12 mouse cellular contexts compared by ENCODE assay signal in the genomic region with DNA sequence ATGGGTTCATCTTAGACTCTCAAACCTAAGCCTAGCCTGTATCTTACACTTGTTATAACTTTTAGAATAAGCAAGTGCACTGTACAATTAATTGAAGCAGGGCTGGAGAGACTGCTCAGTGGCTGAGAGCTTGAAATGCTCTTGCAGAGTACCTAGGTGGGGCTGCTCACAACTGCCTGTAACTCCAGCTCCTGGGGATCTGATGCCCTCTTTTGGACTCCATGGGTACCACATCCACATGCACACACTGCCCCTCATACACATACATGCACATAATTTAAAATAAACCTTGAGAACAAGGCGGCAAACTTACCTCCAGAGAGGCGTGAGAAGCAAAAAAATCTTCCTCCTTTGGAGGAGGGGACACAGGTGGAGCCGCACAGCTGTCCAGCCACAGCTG. TPM values are rescaled to one million over a fixed set of nuclear protein-coding genes. Genes with fewer than 3 reads are reported as not detected.
DNase-seq lines count a peak whose midpoint lies in the region; ATAC-seq lines count a peak whose summit lies in the region.
"Had no signal": no experiment of that assay in that cellular context is flagged by ENCODE, and none has a peak within 500 bp of the region (broad histone marks: within the 10 kb centered on the region; RNA-seq: fewer than 3 reads in every experiment).

No protein-coding gene starts in this region.

- H3K9ac ChIP-seq in hindbrain, embryonic 11.5 days (ENCODE audit: low read depth, low read length), result no peak overlapping the region
- H3K9ac ChIP-seq in midbrain, embryonic 14.5 days (replicated peaks; ENCODE audit: low read length), result no peak overlapping the region
- no peak overlapping the region for H3K9ac ChIP-seq in midbrain, embryonic 13.5 days (replicated peaks)
- H3K9ac ChIP-seq: limb, embryonic 12.5 days; midbrain, embryonic 15.5 days had no signal

- no peaks in the 10 kb centered on the region for H3K9me3 ChIP-seq in hindbrain, embryonic 11.5 days (ENCODE audit: control insufficient read depth, low read length)
- H3K9me3 ChIP-seq in hindbrain, embryonic 10.5 days, result no peaks in the 10 kb centered on the region
- no peaks in the 10 kb centered on the region for H3K9me3 ChIP-seq in midbrain, embryonic 14.5 days (ENCODE audit: control insufficient read depth, low read length)
- no peaks in the 10 kb centered on the region for H3K9me3 ChIP-seq in midbrain, embryonic 13.5 days
- H3K9me3 ChIP-seq: limb, embryonic 12.5 days; midbrain, embryonic 15.5 days had no signal

- no peaks in the 10 kb centered on the region for H3K36me3 ChIP-seq in hindbrain, embryonic 11.5 days (ENCODE audit: control insufficient read depth, insufficient read depth, low read length)
- peaks cover 88% of the 10 kb centered on the region for H3K36me3 ChIP-seq in hindbrain, embryonic 10.5 days
- H3K36me3 ChIP-seq in midbrain, embryonic 14.5 days (ENCODE audit: control insufficient read depth, insufficient read depth, low read length), result peaks cover 77% of the 10 kb centered on the region
- H3K36me3 ChIP-seq in midbrain, embryonic 13.5 days, result peaks cover 84% of the 10 kb centered on the region

- DNase-seq in hindbrain, embryonic 11.5 days (ENCODE audit: low spot score), result peak; percentile 18
- DNase-seq in hindbrain, embryonic 10.5 days (ENCODE audit: low spot score), result no peak
- peak; percentile 2 for DNase-seq in midbrain, embryonic 14.5 days
- DNase-seq in R1 (ENCODE audit: low read depth, low spot score), result peak; percentile 63
- no peak for DNase-seq in testis, postnatal 10 days (ENCODE audit: low spot score)
- DNase-seq: cerebellum, adult 11-12 months; gastrocnemius, postnatal 25 days had no signal

- no peaks in the 10 kb centered on the region for H3K4me1 ChIP-seq in hindbrain, embryonic 11.5 days (replicated peaks; ENCODE audit: control insufficient read depth, insufficient read depth, low read length)
- peaks cover 27% of the 10 kb centered on the region for H3K4me1 ChIP-seq in hindbrain, embryonic 10.5 days (replicated peaks)
- no peaks in the 10 kb centered on the region for H3K4me1 ChIP-seq in midbrain, embryonic 14.5 days (ENCODE audit: control insufficient read depth, insufficient read depth, low read length)
- H3K4me1 ChIP-seq in midbrain, embryonic 13.5 days (replicated peaks), result no peaks in the 10 kb centered on the region; the same call in 1 of the 2 replicates
- H3K4me1 ChIP-seq: limb, embryonic 12.5 days; midbrain, embryonic 15.5 days had no signal

- no peak overlapping the region for H3K4me2 ChIP-seq in hindbrain, embryonic 11.5 days (replicated peaks; ENCODE audit: low read depth, low read length)
- no peak overlapping the region for H3K4me2 ChIP-seq in midbrain, embryonic 14.5 days (ENCODE audit: low read length)
- no peak overlapping the region for H3K4me2 ChIP-seq in midbrain, embryonic 13.5 days (replicated peaks)
- H3K4me2 ChIP-seq: limb, embryonic 12.5 days; midbrain, embryonic 15.5 days had no signal

- no peak overlapping the region for H3K27ac ChIP-seq in hindbrain, embryonic 11.5 days (ENCODE audit: low read depth, low read length)
- H3K27ac ChIP-seq in hindbrain, embryonic 10.5 days, result no peak overlapping the region
- H3K27ac ChIP-seq in midbrain, embryonic 14.5 days (replicated peaks; ENCODE audit: low read depth, low read length), result no peak overlapping the region
- no peak overlapping the region for H3K27ac ChIP-seq in midbrain, embryonic 13.5 days
- H3K27ac ChIP-seq: limb, embryonic 12.5 days; midbrain, embryonic 15.5 days had no signal

- no peak overlapping the region for H3K4me3 ChIP-seq in hindbrain, embryonic 11.5 days (ENCODE audit: low read depth, low read length)
- no peak overlapping the region for H3K4me3 ChIP-seq in hindbrain, embryonic 10.5 days
- no peak overlapping the region for H3K4me3 ChIP-seq in midbrain, embryonic 14.5 days (replicated peaks; ENCODE audit: low read depth, low read length)
- H3K4me3 ChIP-seq in midbrain, embryonic 13.5 days (replicated peaks), result no peak overlapping the region
- H3K4me3 ChIP-seq: limb, embryonic 12.5 days; midbrain, embryonic 15.5 days had no signal

- no peaks in the 10 kb centered on the region for H3K27me3 ChIP-seq in hindbrain, embryonic 11.5 days (ENCODE audit: control insufficient read depth, insufficient read depth, low read length)
- H3K27me3 ChIP-seq in hindbrain, embryonic 10.5 days (ENCODE audit: insufficient read depth, poor library complexity, severe bottlenecking), result no peaks in the 10 kb centered on the region
- no peaks in the 10 kb centered on the region for H3K27me3 ChIP-seq in midbrain, embryonic 14.5 days (ENCODE audit: control insufficient read depth, insufficient read depth, low read length)
- no peaks in the 10 kb centered on the region for H3K27me3 ChIP-seq in midbrain, embryonic 13.5 days
- H3K27me3 ChIP-seq: limb, embryonic 12.5 days; midbrain, embryonic 15.5 days had no signal

- 83% methylated on average over 3 of the region's 3 CpGs for WGBS in hindbrain, embryonic 11.5 days
- WGBS in hindbrain, embryonic 10.5 days, result 76% methylated on average over 3 of the region's 3 CpGs
- WGBS in midbrain, embryonic 14.5 days, result 72% methylated on average over 3 of the region's 3 CpGs
- WGBS in midbrain, embryonic 13.5 days, result 75% methylated on average over 3 of the region's 3 CpGs

- ATAC-seq in hindbrain, embryonic 11.5 days (ENCODE audit: low FRiP score), result no peak
- ATAC-seq in midbrain, embryonic 14.5 days (ENCODE audit: low FRiP score, low TSS enrichment), result no peak
- no peak for ATAC-seq in midbrain, embryonic 13.5 days
- ATAC-seq in megakaryocyte-erythroid progenitor cell, adult 5-6 weeks (replicated peaks; ENCODE audit: low FRiP score, low TSS enrichment, poor library complexity, severe bottlenecking), result 0 out of 2 replicates have a peak, but pooled peaks have one; percentile 42
- no peak for ATAC-seq in erythroid progenitor cell, adult 5-6 weeks (replicated peaks; ENCODE audit: low FRiP score, poor library complexity, severe bottlenecking)
- ATAC-seq: midbrain, embryonic 15.5 days had no signal

RNA-seq across cellular contexts. Expression of gene Arfgap3, which starts 17.7 kb away (rescaled TPM):
- 38.6 and 40.1 TPM in 2 replicates for polyA plus RNA-seq in hindbrain, embryonic 11.5 days (2014; fragmentation: Nextera tagmentation; extraction: Ambion mirVana)
- polyA plus RNA-seq in hindbrain, embryonic 10.5 days (2016; fragmentation: Nextera tagmentation; extraction: Ambion mirVana), result 33.1 and 36.9 TPM in 2 replicates
- polyA plus RNA-seq in midbrain, embryonic 14.5 days (2014; fragmentation: Nextera tagmentation; extraction: Ambion mirVana), result 42.2 and 45.0 TPM in 2 replicates
- polyA plus RNA-seq in midbrain, embryonic 13.5 days (2015; fragmentation: Nextera tagmentation; extraction: Ambion mirVana), result 39.2 and 39.5 TPM in 2 replicates
- 25.2 and 32.4 TPM in 2 replicates for total RNA-seq in megakaryocyte-erythroid progenitor cell, adult 5-6 weeks (2014; fragmentation: Nextera tagmentation)
- total RNA-seq in megakaryocyte-erythroid progenitor cell, adult 5-6 weeks (2017), result 23.1 and 32.1 TPM in 2 replicates
- total RNA-seq in erythroid progenitor cell, adult 5-6 weeks (2015; ENCODE audit: low replicate concordance), result 19.3 and 50.5 TPM in 2 replicates
- 43.3 and 60.3 TPM in 2 replicates for total RNA-seq in erythroid progenitor cell, adult 5-6 weeks (2017; ENCODE audit: low replicate concordance)

Comparison
In these comparisons a context has a peak if more than half of its experiments do, and no peak if none do; other contexts are left out.
1. DNase-seq: peak in hindbrain, embryonic 11.5 days (single experiment), midbrain, embryonic 14.5 days (single experiment) and R1 (single experiment); none in hindbrain, embryonic 10.5 days (single experiment) and testis, postnatal 10 days (single experiment).